Mouse (Mus musculus) embryo, embryonic 11 days (tissue): ENCODE measurements around the gene Tmem30c.
"Not testable (repeated sequence)": the region's sequence is repeated elsewhere in the genome, so short reads cannot be mapped to it uniquely, and the experiment has no call there.

Experiments
- DNase-seq: peaks from one replicate; pipeline ENCODE4 v3.0.0-alpha.2; 2015

Gene Tmem30c

DNA sequence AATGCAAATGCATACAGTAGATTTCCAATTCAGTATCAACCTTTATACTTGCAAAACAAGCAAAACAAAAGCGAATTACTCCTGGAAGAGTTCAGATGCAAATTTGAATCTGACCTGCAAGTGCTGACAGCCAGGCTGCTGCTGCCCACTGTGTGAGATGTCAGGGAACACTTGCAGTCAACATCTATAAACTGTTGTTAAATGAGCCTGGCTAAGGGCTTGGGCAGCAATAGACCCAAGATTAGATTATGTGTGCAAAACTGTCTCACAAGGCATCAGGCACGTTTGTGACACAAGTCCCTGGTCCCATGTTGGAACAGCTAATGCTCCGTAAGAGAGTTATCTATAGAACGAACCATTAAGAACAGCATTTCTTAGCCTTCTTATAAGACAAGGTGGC lies 369 bp downstream of the Tmem30c start:
- DNase-seq, result no peak

GRCm38 (mm10) chr16:57291696-57292095 lies 969 bp downstream of the Tmem30c start:
- no peak for DNase-seq

- DNase-seq, result no peak
These were observed 11.2 kb downstream of the Tmem30c start for GRCm38 (mm10) chr16:57281417-57281816.

DNA sequence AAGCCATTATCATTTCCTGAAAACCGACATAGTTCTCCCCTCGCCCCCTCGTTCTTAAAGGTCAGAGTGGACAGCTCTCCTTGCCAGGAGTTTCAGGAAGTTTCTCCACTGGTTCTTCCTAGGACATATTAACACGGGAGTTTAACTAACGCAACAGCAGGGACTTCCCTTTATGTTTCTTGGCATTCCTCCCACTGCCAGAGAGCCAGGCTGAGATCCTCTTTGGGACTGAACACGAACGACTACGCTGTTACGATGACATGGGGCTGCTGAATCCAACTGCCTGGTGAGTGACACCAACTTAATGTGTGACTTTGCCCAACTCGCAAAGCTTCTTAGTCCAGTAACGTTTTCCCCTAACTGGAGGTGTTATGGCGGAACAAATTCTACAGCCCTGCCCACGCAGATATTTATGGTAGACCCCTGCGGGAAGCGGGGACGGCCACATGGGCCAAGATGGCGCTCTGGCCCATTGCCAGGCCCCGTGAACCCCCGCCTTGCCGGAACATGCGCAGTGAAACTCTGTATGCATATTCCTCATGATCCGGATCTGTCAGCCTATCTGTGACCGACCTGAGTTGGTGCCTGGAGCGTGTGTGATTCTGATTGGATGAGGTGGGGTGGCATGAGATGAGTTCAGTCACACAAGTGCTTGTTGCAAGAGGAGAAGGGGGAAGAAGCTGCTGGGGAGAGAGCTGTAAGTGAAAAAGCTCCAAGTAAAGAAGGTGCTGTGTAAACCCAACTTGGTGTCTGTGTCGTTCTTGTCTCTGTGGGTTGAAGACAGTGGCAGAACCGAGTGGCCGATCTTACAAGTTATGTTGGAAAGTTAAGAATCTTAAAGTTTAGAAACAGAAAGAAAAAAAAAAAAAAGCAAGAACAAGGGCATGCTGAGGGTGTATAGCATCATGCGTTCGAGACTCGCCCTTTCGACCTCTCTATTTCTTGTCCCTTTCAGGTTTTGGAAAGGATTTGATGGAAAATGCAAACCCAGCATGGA lies 12.1 kb downstream of the Tmem30c start:
- DNase-seq, result no peak

DNA sequence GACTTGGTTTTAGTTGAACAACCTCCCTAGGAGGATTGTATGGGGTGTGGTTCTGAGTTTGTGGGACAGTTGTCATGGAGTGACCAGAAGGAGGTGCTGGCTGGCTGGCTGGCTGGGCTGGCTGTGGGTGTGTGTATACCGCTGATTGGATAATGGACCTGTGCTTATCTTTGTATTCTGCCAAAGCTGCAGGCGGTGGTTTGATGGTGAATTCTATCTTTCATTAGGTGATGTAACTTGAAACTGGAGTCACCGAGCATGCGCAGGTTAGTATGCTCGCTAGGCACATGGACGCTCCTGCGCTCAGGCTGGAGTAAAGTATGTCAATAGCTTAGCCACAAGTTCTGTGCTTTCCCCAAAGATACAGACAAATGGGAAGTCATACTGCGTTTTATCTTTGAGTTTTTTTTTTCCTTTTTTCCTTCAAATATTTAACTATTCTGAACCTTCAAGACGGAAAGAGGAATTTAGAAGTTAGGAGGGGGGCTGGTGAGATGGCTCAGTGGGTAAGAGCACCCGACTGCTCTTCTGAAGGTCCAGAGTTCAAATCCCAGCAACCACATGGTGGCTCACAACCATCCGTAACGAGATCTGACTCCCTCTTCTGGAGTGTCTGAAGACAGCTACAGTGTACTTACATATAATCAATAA lies 13.6 kb downstream of the Tmem30c start:
- DNase-seq, result no peak

DNA sequence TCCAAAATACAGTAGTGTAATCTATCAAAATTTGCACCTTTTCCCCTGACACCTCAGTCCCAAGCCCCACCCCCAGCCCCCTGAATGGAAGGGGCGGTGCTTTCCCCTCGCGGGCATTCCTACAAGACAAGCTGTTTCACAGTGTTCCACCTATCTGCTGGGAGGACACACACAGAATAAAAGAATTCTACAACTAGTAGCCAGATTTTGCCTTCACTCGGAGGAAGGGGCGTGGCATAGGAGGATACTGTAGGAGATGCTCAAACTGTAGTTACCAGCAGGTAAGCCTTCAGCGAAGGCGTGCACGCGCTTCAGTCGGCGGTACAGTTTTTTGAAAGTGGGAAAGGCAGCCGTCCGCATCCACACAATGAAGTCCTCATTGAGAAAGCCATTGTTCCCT lies 22.9 kb downstream of the Tmem30c start:
- no peak for DNase-seq

DNA sequence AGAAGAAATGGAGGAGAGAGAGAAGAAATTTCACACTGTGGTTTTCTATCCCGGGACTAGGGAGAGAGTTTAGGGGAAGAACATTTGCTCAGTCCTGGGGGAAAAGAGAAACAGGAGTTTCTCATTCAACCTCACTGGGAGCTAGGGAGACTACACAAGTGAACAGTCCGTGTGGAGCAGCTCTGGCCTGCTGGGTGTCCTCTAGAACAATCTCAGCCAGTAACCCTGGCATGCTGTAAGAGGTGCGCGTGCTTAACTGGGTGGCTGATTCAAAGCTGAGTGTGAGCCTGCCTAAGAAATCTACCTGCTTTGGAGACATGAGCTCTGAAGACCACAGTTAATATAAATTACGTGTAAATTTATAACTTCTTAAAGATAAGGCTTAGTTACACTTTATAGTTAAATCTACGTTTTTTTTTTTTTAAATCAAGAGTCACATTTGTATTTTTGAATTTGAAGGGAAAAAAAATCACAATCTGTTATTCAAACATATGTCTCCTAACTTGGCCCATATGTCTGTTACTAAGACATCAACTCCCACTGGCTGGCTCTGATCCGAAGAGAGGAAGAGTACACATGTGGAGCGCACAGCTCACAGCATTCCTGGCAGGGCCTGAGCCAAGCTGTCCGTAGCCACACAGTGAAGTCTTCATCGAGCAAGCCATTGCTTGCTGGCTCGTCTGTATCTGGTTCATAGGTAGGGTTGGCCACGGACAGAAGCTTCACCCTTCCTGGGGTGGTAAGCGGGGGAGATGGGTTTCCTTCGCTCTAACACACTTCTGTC lies 24.4 kb downstream of the Tmem30c start:
- DNase-seq, result no peak

GRCm38 (mm10) chr16:57267068-57267467 lies 25.6 kb downstream of the Tmem30c start:
- no peak for DNase-seq

DNA sequence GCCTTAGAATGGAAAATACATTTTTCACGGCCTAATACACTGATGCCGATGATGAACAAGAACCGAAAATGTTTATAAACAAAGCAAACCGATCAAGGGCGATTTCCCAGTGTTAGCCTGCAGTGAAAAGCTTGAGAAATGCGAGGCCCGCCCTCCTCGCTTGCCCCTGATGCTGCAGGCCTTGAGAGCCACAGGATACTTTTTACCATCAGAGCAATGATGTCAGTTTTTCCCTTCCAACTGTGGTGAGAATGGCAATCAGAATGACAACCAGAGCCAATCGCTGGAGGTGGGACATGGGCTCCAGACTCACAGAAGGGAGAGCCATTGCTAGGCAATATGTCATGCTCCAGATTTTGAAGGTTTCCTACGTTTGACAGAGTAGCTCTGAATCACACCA lies 32.5 kb downstream of the Tmem30c start:
- DNase-seq, result no peak

DNA sequence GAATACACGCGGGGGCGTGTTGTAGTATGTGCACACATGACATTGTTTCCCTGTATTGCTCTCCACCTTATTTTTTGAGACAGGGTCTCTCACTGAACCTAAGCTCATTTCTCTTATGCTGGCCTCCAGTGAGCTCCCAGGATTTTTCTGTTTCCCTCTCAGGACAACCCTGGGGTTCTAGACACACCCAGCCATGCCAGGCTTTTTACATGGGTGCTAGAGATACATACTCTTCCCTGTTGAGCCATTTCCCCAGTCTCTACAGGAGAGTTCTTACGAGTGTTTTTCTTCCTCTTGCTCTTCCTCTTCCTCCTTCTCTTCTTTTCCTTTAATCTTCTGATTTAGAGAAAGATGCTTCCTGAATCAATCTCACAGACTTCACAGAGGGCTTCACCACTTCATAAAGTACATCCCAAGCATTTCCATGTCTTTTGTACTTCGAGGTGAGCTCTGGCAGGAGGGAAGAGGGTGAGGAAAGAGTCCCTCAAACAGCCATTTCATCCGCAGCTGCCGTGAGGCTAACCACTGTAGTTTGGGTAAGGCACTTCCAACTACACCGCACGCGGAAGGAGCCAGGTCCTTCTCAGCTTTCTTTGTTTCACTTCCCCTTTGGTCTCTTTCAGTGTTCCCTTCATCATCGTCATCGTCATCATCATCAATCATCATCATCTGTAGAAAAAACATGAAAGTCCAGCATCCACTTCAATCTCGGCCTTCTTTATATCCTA lies 33.1 kb downstream of the Tmem30c start:
- no peak for DNase-seq

- peak; percentile 37 for DNase-seq
These were observed 40.9 kb downstream of the Tmem30c start for GRCm38 (mm10) chr16:57251589-57252421.

DNA sequence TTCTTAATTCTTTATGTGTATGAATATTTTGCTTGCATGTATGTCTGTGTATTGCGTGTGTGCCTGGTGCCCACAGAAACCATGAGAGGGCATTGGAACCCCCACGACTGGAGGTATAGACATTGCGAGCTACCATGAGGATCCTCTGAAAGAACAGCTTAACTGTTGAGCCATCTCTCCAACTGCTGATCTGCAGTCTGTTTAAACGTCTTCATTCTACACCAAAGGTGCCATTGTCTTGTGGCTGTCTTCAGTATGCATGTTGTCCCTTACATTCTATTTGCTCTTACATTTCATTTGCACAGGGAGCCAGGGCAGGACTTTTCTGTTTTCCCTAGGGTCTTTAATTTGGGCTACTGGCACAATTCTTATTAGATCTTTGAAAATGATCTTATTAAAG lies 41.7 kb downstream of the Tmem30c start:
- DNase-seq, result no peak

GRCm38 (mm10) chr16:57247464-57247863 lies 45.2 kb downstream of the Tmem30c start:
- no peak for DNase-seq

GRCm38 (mm10) chr16:57246596-57246995 lies 46.1 kb downstream of the Tmem30c start:
- no peak for DNase-seq

DNA sequence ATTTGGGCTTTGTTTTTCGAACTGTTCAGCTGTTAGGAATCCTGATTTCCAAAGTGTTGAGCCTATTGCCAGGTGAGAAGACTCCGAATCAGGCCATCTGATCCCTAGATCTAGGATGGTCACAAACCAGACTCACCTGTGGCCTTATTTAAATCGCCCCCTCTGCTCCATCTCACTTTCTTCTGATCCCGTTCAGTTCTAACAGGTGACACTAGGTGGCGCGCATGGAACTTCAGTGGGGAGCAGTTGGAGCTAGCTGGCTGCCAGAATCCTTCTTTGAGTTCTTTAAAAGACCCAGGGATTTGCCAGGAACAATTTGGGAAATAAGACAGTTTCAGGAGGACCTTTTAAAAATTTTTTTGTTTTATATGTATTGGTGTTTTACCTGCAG lies 48.8 kb downstream of the Tmem30c start:
- peak; percentile 85 for DNase-seq

DNA sequence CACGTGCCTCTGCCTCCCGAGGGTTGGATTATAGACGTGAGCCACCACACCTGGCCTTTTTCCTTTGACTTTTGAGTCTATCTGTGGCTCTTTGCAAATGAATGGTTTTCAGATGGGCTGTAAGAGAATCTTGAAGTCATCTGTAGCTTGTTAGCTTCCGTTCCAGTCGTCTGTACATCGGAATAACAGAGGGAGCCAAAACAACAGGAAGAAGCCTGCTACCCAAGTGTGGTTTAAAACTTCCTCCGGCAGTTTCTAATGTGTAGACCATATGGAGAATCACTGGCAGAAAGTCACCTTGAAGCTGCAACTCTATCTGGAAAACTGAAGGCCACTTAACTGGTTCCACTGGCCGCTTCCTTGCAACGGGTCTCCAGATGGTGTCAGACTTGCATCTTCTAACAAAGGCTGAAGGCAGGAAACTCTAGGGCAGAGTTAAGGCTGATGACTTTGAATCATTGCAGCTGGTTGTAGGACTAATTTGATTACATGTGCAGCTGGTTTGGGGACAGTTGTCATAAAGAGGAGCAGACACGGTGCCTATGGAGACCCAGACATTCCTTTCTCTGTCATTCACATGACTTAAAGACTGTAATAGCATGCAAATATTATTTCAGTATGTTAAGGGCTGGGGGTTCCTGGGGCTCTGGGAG lies 49.3 kb downstream of the Tmem30c start:
- peak; percentile 58 for DNase-seq

DNA sequence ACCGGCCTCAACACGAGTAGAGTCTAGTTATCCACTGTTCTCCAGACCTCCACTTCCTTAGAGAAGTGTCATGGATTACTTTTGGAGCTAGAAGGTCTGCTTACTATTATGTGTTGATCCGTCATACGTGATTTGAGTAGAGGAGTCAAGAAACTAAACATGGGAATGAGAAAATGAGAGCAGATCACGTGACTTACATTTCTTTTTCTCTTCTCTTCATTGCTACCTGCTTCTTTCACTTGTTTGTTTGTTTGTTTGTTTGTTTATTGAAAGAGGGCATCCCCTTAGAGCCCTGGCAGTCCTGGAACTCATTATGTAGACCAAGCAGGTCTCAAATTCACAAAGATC lies 49.8 kb downstream of the Tmem30c start:
- no peak for DNase-seq

- no peak for DNase-seq
These were observed 56.7 kb downstream of the Tmem30c start for GRCm38 (mm10) chr16:57235871-57236510.

GRCm38 (mm10) chr16:57231937-57232310 lies 60.7 kb downstream of the Tmem30c start:
- not testable (repeated sequence) for DNase-seq

DNA sequence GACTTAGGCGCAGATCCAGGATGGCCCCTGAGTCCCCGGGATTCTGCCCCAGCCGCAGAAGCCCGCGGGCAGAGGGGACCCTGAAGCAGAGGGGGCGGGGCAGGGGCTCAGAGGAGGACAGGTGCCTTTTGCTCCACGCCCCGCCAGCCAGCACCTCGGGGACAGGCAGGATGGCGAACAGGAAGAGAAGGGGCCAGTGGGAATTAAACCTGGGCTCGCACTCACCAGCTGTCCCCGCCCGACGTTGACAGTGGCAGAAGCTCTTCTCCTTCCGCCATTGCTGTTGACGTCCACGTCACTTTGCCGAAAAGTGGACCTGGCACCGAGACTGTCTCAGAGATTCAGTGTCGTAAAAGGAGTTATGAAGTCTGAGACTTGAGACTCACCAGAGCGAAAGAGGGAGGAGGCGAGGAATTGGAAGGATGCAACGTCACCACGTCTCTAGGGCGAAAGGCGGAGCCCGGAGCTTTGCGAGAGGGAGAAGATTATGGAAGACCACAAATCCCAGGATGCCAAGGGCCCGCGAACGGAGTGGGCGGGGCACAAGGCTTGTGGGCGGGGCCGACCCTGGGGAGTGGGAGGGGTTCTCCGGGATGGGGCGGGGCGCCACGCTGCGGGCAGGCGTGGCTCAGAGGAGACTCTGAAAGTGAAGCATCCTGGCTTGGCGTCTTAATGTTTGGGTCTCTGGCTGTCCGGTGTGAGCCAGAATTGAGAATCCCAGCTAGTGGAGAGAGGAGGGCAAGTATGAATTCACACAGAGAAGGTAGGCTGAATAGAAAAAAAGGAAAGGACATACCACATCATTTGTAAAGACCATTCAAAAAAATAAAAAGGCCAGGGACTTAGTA lies 61.4 kb downstream of the Tmem30c start, which contains the start of gene Tbc1d23:
Tbc1d23 (minus strand) TSS at position 416 of the 848 bp plus-strand sequence.
- peak; percentile 97 for DNase-seq
